Mouse (Mus musculus): ENCODE results near the gene Zdhhc14.

GRCm38 (mm10) chr17:5491031-5491800 lies 1.1 kb upstream of the Zdhhc14 start:
- TF ChIP-seq CTCF (IDR thresholded peaks at IDR 0.05; ENCODE audit: borderline replicate concordance, insufficient read depth, low read depth, low read length) (no peak), POLR2A (IDR thresholded peaks at IDR 0.05; ENCODE audit: borderline replicate concordance, insufficient read depth, low read length) (peak; percentile 58)

Measured in cerebellum, adult 2 months (tissue).